Mouse (Mus musculus): ENCODE data around the gene Twist1.

DNA sequence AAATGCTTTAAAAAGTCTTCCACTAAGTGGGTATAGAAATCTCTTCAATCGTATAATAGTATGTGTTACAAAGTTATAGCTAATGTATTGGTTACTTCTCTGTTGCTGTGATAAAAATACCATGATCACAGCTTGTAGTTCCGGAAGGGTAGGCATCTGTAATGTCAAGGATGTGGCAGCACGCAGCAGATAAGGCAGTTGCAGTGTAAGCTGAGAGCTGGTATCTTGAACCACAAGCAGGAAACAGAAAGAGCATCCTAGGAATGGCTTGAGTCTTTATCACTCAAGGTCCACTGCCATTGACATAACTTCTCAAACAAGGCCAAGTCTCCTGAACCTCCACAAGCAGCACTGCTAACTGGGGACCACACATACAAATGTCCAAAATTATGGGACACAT is 35.7 kb downstream of the Twist1 start:
- no peak for TF ChIP-seq CTCF (IDR thresholded peaks at IDR 0.05; ENCODE audit: borderline replicate concordance, insufficient read depth, low read depth, low read length)
- no peak for TF ChIP-seq POLR2A (IDR thresholded peaks at IDR 0.05; ENCODE audit: borderline replicate concordance, insufficient read depth, low read length)

All from cerebellum, adult 2 months (tissue).